Mouse (Mus musculus) stomach, embryonic 15.5 days (tissue): ENCODE results near the gene Cntnap5c. TPM values are rescaled to one million over a fixed set of nuclear protein-coding genes. Genes with fewer than 3 reads are reported as not detected.

Experiments used
- ATAC-seq: fragments of 200-750 bp; cut with Nextera tagmentation; 2 replicates; pipeline ENCODE4 v1.8.0; 2017; ENCODE audit warnings: low read depth, moderate number of reproducible peaks, moderate TSS enrichment; ENCODE audit not compliant: insufficient read depth, low FRiP score
- H3K27ac ChIP-seq: fragments of 300-500 bp; sonication (generic); 2 replicates; pipeline ENCODE4 v1.5.1; 2015; ENCODE audit warnings: mild to moderate bottlenecking, inconsistent platforms
- H3K27me3 ChIP-seq: fragments of 300-500 bp; sonication (generic); replicated peaks from 2 replicates; pipeline ENCODE4 v1.6.1; 2015; ENCODE audit warnings: inconsistent platforms
- H3K36me3 ChIP-seq: fragments of 300-500 bp; sonication (generic); 2 replicates; pipeline ENCODE4 v1.6.1; 2015; ENCODE audit warnings: inconsistent platforms
- H3K4me1 ChIP-seq: fragments of 300-500 bp; sonication (generic); 2 replicates; pipeline ENCODE4 v1.6.1; 2015; ENCODE audit warnings: inconsistent platforms
- H3K4me2 ChIP-seq: fragments of 300-500 bp; sonication (generic); 2 replicates; pipeline ENCODE4 v1.6.1; 2015; ENCODE audit warnings: mild to moderate bottlenecking, inconsistent platforms
- H3K4me3 ChIP-seq: fragments of 300-500 bp; sonication (generic); replicated peaks from 2 replicates; pipeline ENCODE4 v1.5.1; 2015; ENCODE audit warnings: inconsistent platforms
- H3K9ac ChIP-seq: fragments of 300-500 bp; sonication (generic); 2 replicates; pipeline ENCODE4 v1.6.1; 2015; ENCODE audit warnings: inconsistent platforms
- H3K9me3 ChIP-seq: fragments of 300-500 bp; sonication (generic); 2 replicates; pipeline ENCODE4 v1.6.1; 2016; ENCODE audit warnings: inconsistent platforms
- WGBS: fragments of 180-500 bp; shearing (Covaris S2); methylation state at CpG from one replicate; pipeline ENCODE4 v1.1.7; 2015; 5-methylcytosine and 5-hydroxymethylcytosine counted together
- polyA plus RNA-seq: library from polyadenylated mRNA; unstranded; fragments of >200 nt; fragmentation: Nextera tagmentation; extraction: Ambion mirVana; gene quantifications from 2 replicates; pipeline ENCODE4 v1.2.1, GENCODE M21; 2015

Gene Cntnap5c
- polyA plus RNA-seq, 1 experiment from 2014 or later, result not detected

DNA sequence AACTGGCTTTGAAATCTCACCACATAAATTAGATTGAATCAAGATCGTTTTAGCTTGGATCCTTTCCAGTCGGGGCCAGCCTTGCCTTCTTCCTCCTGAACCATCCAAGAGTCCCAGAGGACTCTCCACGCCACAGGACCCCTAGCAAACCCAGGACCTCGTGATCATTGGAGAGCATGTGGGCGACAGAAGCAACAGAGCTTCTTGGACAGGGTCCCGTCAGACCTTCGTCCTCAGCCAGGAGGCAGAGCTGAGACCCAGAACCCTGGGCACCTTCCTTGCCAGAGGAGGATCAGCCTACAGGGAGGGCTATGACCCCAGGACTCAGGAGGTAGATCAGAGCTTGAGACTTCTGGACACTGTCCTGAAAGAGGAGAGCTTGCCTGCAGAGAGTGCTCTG, 300.5 kb downstream of the Cntnap5c start:
- 80% methylated on average over 7 of the region's 7 CpGs for WGBS

DNA sequence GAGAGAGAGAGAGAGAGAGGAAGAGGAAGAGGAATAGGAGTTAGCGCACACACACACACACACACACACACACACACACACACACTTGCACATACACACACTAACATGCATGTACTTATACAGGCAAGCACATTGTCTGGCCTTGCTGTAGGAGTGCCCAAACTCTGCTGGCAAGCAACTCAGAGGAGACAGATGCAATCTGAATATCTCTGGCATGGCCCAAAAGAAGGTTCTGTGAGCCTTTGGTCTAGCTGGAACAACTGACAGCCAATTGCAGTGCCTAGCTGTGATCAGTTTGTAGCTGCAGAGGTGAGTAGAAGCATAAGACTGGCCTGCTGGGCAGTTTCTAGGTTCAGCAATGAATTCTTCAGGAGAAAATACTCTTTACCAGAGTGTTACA, 313.3 kb downstream of the Cntnap5c start:
- H3K9ac ChIP-seq, result no peak overlapping the region
- 88% methylated on average over 1 of the region's 1 CpGs for WGBS
- ATAC-seq, result no peak

More for the DNA sequence above, 300.5 kb downstream of the Cntnap5c start:
- Histone ChIP-seq H3K9ac (no peak overlapping the region), H3K4me1 (no peaks in the 10 kb centered on the region), H3K27ac (no peak overlapping the region), H3K36me3 (no peaks in the 10 kb centered on the region), H3K4me2 (no peak overlapping the region), H3K4me3 (no peak overlapping the region), H3K9me3 (no peaks in the 10 kb centered on the region), H3K27me3 (no peaks in the 10 kb centered on the region)
- ATAC-seq, result no peak

DNA sequence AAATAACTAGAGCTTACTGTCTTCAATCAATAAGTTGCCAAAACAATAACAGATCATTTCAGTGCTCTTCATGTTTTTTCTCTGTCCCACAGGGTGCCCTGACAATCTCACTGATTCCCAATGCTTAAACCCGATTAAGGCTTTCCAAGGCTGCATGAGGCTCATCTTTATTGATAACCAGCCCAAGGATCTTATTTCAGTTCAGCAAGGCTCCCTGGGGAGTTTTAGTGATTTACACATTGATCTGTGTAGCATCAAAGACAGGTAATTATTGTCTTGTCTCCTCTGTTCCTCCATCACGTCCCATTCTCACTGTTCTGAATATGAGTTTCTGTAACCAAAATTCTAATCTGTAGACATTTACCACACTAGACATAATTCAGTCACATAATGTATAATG, 335.1 kb downstream of the Cntnap5c start:
- H3K4me1 ChIP-seq, result no peaks in the 10 kb centered on the region
- WGBS, result 74% methylated on average over 2 of the region's 2 CpGs
- H3K36me3 ChIP-seq, result no peaks in the 10 kb centered on the region
- H3K9me3 ChIP-seq, result no peaks in the 10 kb centered on the region
- ATAC-seq, result no peak
- no peak overlapping the region for H3K4me2 ChIP-seq
- no peaks in the 10 kb centered on the region for H3K27me3 ChIP-seq
- no peak overlapping the region for H3K4me3 ChIP-seq
- no peak overlapping the region for H3K27ac ChIP-seq
- H3K9ac ChIP-seq, result no peak overlapping the region

More for the DNA sequence above, 313.3 kb downstream of the Cntnap5c start:
- Histone ChIP-seq H3K4me2 (no peak overlapping the region), H3K27me3 (no peaks in the 10 kb centered on the region), H3K27ac (no peak overlapping the region), H3K4me1 (no peaks in the 10 kb centered on the region), H3K9me3 (no peaks in the 10 kb centered on the region), H3K4me3 (no peak overlapping the region), H3K36me3 (no peaks in the 10 kb centered on the region)

DNA sequence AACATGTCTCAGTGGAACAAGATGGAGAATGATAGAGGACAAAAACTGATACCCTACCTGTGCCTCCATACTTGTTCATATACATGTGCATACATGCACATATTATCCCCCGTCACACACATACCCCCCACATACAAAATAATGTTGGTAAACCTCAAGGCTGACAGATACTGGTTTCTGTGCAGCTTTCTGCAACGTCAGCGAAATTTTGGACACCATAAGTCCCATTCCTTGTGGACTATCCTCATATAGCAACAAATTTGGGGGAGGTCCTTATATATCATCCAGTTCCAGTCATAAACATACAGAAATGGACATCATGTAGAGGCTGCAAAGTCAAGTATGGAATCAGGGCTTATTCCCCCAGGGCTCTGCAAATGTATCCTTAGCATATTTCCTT, 338.5 kb downstream of the Cntnap5c start:
- Histone ChIP-seq H3K4me3 (no peak overlapping the region), H3K27me3 (no peaks in the 10 kb centered on the region), H3K27ac (no peak overlapping the region), H3K4me1 (no peaks in the 10 kb centered on the region), H3K9me3 (no peaks in the 10 kb centered on the region), H3K36me3 (no peaks in the 10 kb centered on the region), H3K9ac (no peak overlapping the region), H3K4me2 (no peak overlapping the region)
- no peak for ATAC-seq
- WGBS, result 89% methylated on average over 3 of the region's 3 CpGs

DNA sequence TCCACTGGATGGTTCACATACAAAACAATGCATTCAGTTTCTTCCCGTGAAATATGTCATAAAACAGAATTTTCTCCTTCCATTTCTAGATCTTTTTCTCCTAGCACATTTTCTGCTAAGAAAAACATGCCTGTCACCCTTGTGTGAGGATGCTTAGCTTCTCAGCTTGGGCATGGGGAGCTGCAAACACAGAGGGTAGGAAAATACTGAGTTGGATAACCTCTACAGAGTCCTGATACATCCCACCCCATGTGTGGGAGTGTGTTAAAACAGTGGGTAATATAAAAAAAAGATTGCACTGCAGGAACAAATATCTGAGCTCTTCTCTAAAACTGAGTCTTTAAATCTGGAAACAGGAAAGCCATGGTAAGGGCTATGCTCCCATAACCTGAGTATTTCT, 339.0 kb downstream of the Cntnap5c start:
- Histone ChIP-seq H3K4me2 (no peak overlapping the region), H3K9ac (no peak overlapping the region), H3K4me3 (no peak overlapping the region), H3K4me1 (no peaks in the 10 kb centered on the region), H3K9me3 (no peaks in the 10 kb centered on the region), H3K27me3 (no peaks in the 10 kb centered on the region), H3K27ac (no peak overlapping the region), H3K36me3 (no peaks in the 10 kb centered on the region)
- 63% methylated on average over 1 of the region's 1 CpGs for WGBS
- no peak for ATAC-seq

DNA sequence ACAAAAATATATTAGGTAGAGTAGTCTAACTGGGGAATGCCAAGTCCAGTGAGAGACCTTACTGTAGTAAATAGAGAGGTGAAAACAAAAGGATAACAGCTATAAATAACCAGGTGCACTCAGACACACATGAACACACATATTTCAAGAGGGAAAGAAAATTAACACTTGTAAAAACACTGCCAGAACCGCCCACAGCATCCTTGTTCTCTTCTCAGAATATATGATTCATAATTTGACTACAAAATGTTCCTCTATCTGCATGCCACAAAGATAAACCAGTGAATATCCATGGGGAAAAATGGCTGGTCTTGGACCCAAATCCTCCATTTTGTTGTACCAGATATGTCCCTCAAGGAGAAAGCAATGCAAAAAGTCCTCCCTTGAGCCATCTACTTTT, 417.8 kb downstream of the Cntnap5c start:
- 82% methylated on average over 1 of the region's 1 CpGs for WGBS
- Histone ChIP-seq H3K9me3 (no peaks in the 10 kb centered on the region), H3K27me3 (no peaks in the 10 kb centered on the region), H3K4me3 (no peak overlapping the region), H3K27ac (no peak overlapping the region), H3K9ac (no peak overlapping the region), H3K4me1 (no peaks in the 10 kb centered on the region), H3K4me2 (no peak overlapping the region), H3K36me3 (no peaks in the 10 kb centered on the region)
- ATAC-seq, result no peak

DNA sequence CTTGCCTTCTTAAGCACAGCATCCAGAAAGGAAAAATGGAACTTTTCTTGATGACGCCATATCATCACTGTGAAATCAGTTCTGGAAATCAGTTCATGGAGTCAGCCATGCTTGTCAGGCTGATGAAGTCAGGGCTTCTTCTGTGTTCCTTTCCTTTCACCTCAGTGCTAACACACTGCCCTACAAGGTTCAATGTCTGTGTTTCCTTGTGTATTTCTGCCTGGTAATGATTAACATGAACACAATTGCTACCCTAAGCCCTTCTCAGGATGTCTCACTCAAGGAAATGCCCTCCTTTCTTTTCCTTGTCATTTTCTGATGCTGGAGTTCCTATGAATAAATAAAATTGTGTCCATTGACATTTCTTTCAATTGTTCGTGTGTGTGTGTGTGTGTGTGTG, 431.8 kb downstream of the Cntnap5c start:
- Histone ChIP-seq H3K4me1 (no peaks in the 10 kb centered on the region), H3K36me3 (no peaks in the 10 kb centered on the region), H3K4me3 (no peak overlapping the region), H3K27me3 (no peaks in the 10 kb centered on the region), H3K9ac (no peak overlapping the region), H3K27ac (no peak overlapping the region), H3K4me2 (no peak overlapping the region), H3K9me3 (no peaks in the 10 kb centered on the region)
- ATAC-seq, result no peak
- 79% methylated on average over 2 of the region's 2 CpGs for WGBS

DNA sequence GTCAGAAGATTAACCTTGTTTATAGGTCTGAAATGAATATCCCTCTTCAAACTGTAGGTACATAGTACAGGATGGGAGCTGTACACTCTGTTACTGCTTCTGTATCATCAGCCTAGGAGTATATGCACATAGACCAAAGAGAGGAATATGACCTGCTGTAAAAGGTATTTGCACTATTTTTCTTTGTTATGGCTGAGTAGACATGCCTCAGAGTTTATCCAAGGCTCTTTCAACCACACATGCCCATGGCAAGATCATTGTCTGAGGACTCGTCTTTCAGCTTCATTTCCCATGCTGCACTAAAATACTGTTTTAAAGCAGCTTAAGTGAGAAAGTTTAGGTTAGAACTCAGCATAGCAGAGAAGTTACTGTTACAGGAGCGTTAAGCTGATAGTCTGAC, 498.7 kb downstream of the Cntnap5c start:
- no peaks in the 10 kb centered on the region for H3K9me3 ChIP-seq
- ATAC-seq, result no peak
- no peak overlapping the region for H3K9ac ChIP-seq
- H3K27ac ChIP-seq, result no peak overlapping the region
- no peak overlapping the region for H3K4me2 ChIP-seq
- no peaks in the 10 kb centered on the region for H3K36me3 ChIP-seq
- H3K4me3 ChIP-seq, result no peak overlapping the region
- WGBS, result 75% methylated on average over 2 of the region's 2 CpGs
- H3K4me1 ChIP-seq, result no peaks in the 10 kb centered on the region
- H3K27me3 ChIP-seq, result no peaks in the 10 kb centered on the region

DNA sequence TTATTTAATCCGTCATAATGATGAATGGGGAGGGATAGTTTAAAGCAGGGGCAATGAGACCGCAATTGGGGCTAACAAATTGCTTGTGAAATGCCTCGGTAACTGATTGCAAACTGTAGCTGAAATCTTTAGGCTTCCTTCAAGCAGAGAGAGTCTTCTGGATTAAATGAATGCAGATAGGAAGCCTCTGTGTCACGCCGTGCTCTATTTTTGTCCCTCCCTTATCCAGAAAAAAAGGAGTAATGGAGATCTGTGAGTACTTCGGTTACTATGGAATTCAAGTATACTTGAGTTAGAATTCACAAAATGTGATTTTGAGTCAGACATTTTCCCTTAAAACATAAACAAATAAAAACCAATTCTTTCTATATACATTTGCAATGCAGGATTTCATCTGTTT, 581.9 kb downstream of the Cntnap5c start:
- Histone ChIP-seq H3K4me2 (no peak overlapping the region), H3K36me3 (no peaks in the 10 kb centered on the region), H3K9me3 (no peaks in the 10 kb centered on the region), H3K4me1 (no peaks in the 10 kb centered on the region), H3K27ac (no peak overlapping the region), H3K4me3 (no peak overlapping the region), H3K9ac (no peak overlapping the region), H3K27me3 (no peaks in the 10 kb centered on the region)
- ATAC-seq, result no peak
- WGBS, result 69% methylated on average over 6 of the region's 6 CpGs

DNA sequence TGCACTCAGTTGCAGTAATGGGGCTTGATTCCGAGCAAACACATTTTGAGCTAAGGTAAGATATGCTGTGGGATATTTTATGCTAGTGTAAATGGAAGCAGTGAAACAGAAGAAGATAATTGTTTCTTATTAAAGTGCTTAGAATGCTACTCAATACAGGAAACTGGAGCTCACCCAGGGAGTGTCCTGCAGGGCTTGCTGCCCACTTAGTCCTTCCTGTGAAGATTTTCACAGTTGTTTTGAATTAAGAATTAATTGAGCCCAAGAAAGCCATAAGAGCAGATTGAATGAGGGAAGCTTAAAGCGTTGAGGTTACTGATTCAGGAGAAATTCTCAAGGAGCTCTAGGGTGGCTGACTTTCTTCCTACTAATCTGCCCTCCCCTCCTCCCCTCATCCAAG, 586.9 kb downstream of the Cntnap5c start:
- no peak for ATAC-seq
- 45% methylated on average over 2 of the region's 2 CpGs for WGBS

DNA sequence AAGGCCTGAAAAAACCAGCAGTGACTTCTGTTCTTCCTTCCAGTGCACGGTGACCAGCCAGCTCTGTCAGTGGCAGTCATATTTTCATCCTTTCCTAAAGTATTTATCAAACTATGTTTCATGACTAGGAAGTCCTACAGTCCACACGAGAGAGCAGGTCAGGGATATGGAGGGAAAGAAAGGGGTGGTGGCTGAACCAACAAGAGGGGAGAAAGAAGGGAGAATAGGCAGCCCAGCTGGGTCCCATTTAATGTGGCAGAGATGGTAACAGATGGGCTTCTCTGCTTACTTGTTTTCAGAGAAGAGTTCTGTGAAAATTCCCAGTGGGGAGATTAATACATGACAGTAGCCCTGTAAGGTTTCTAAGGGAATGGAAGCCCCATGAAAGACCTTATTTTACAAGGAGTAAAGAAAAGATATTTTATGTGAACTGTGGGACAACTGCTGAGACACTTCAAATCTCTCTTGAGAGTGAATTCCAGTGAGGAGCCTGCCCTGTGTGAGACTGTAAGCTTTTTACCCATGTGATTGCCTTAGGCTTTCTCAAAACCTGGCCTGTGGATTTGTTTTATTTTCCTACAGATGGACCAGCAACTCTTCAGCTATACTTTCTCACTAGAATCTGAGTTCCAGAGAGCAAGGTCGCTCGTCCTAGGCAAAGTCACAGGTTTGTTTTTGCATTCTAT, 594.4 kb downstream of the Cntnap5c start:
- WGBS, result 74% methylated on average over 4 of the region's 4 CpGs
- no peak overlapping the region for H3K4me2 ChIP-seq
- H3K27me3 ChIP-seq, result no peaks in the 10 kb centered on the region
- H3K9me3 ChIP-seq, result no peaks in the 10 kb centered on the region
- H3K9ac ChIP-seq, result no peak overlapping the region
- H3K4me1 ChIP-seq, result no peaks in the 10 kb centered on the region
- no peak overlapping the region for H3K4me3 ChIP-seq
- H3K27ac ChIP-seq, result no peak overlapping the region
- H3K36me3 ChIP-seq, result no peaks in the 10 kb centered on the region
- no peak for ATAC-seq

More for the DNA sequence above, 586.9 kb downstream of the Cntnap5c start:
- Histone ChIP-seq H3K27ac (no peak overlapping the region), H3K4me2 (no peak overlapping the region), H3K4me1 (no peaks in the 10 kb centered on the region), H3K9me3 (no peaks in the 10 kb centered on the region), H3K9ac (no peak overlapping the region), H3K27me3 (no peaks in the 10 kb centered on the region), H3K36me3 (no peaks in the 10 kb centered on the region), H3K4me3 (no peak overlapping the region)

DNA sequence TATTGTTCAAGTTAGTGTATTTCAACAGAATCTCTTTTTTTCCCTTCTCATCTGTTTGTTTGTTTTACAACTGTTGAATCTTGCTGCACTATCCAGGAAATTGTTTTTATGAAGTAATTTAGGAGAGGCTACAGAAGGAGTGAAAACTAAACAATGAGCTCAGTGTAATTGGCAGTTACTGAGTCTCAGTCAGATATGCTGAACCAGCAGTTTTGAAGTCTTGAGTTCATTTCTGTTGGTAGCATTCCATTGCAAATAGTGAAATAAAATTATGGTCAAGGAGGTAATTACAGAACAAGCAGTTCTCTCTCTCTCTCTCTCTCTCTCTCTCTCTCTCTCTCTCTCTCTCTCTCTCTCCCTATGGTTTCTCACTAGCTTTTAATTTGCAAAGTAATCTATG, 600.7 kb downstream of the Cntnap5c start:
- Histone ChIP-seq H3K9ac (no peak overlapping the region), H3K4me3 (no peak overlapping the region), H3K36me3 (no peaks in the 10 kb centered on the region), H3K9me3 (no peaks in the 10 kb centered on the region), H3K27ac (no peak overlapping the region), H3K4me2 (no peak overlapping the region), H3K27me3 (no peaks in the 10 kb centered on the region), H3K4me1 (no peaks in the 10 kb centered on the region)
- no peak for ATAC-seq

DNA sequence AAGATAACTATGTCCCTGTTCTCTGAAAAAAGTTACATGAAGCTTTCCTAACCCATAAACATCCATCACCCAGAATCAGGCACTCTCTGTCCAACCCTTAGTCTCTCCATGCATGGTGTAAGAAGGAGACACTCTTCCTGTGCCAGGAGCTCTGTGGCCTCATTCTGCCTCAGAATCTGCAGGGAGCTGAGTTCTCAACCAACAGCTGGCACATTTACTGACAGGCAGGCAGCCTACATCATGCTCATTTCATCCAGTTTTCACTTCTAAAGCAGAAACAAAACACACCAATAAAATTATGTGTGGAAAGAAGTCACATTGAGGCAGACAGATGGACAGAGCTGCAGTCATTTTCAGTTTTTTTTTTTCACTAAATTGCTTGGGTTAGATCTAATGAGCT, 638.4 kb downstream of the Cntnap5c start:
- Histone ChIP-seq H3K9me3 (no peaks in the 10 kb centered on the region), H3K27ac (no peak overlapping the region), H3K4me1 (no peaks in the 10 kb centered on the region), H3K27me3 (no peaks in the 10 kb centered on the region), H3K36me3 (no peaks in the 10 kb centered on the region), H3K4me2 (no peak overlapping the region), H3K9ac (no peak overlapping the region), H3K4me3 (no peak overlapping the region)
- no peak for ATAC-seq
